Mouse (Mus musculus): ENCODE measurements around the gene Bcor. TPM values are rescaled to one million over a fixed set of nuclear protein-coding genes. Genes with fewer than 3 reads are reported as not detected.
A peak's percentile ranks its signal among the peaks of the same experiment; 100 is the strongest.

The Bcor gene
- polyA plus RNA-seq, 1 experiment from 2014 or later: 13.0 TPM

- WGBS: 36% methylated on average over 9 of the region's 9 CpGs
- no peak for ATAC-seq (ENCODE audit: low FRiP score, low read depth)
- Histone ChIP-seq H3K36me3 (no peaks in the 10 kb centered on the region), H3K27ac (replicated peaks) (no peak overlapping the region), H3K9ac (no peak overlapping the region), H3K4me1 (replicated peaks) (peaks cover 71% of the 10 kb centered on the region), H3K4me3 (no peak overlapping the region), H3K27me3 (0 out of 2 replicates have a peak, but pooled peaks cover 24% of the 10 kb centered on the region), H3K4me2 (no peak overlapping the region), H3K9me3 (no peaks in the 10 kb centered on the region)
Measured at GRCm38 (mm10) chrX:12065782-12066181, 94.4 kb downstream of the Bcor start.

- Histone ChIP-seq H3K27me3 (0 out of 2 replicates have a peak, but pooled peaks cover 14% of the 10 kb centered on the region), H3K4me2 (0 out of 2 replicates have a peak overlapping the region, but pooled peaks have one; percentile 17), H3K9ac (no peak overlapping the region), H3K9me3 (no peaks in the 10 kb centered on the region), H3K4me3 (no peak overlapping the region), H3K4me1 (replicated peaks) (peaks cover 47% of the 10 kb centered on the region), H3K36me3 (no peaks in the 10 kb centered on the region), H3K27ac (replicated peaks) (no peak overlapping the region)
- WGBS: 23% methylated on average over 6 of the region's 6 CpGs
- ATAC-seq (ENCODE audit: low FRiP score, low read depth): no peak
Measured at GRCm38 (mm10) chrX:12062932-12063260, 97.3 kb downstream of the Bcor start.

- peaks cover 43% of the 10 kb centered on the region for H3K4me1 ChIP-seq (replicated peaks)
Measured at GRCm38 (mm10) chrX:12062121-12062931, 97.8 kb downstream of the Bcor start.

GRCm38 (mm10) chrX:12060848-12061247 lies 99.3 kb downstream of the Bcor start:
- no peak for ATAC-seq (ENCODE audit: low FRiP score, low read depth)
- WGBS: 75% methylated on average over 3 of the region's 3 CpGs
- Histone ChIP-seq H3K4me1 (replicated peaks) (peaks cover 29% of the 10 kb centered on the region), H3K27ac (replicated peaks) (no peak overlapping the region), H3K27me3 (0 out of 2 replicates have a peak, but pooled peaks cover 5% of the 10 kb centered on the region), H3K36me3 (peaks cover 5% of the 10 kb centered on the region; the same call in 1 of the 2 replicates), H3K9ac (no peak overlapping the region), H3K4me2 (no peak overlapping the region), H3K4me3 (no peak overlapping the region), H3K9me3 (no peaks in the 10 kb centered on the region)

More at GRCm38 (mm10) chrX:12062121-12062931, 97.8 kb downstream of the Bcor start:
- Histone ChIP-seq H3K36me3 (no peaks in the 10 kb centered on the region), H3K27ac (replicated peaks) (peak overlapping the region; percentile 48; the same call in 1 of the 2 replicates), H3K4me3 (no peak overlapping the region), H3K27me3 (0 out of 2 replicates have a peak, but pooled peaks cover 11% of the 10 kb centered on the region), H3K9ac (0 out of 2 replicates have a peak overlapping the region, but pooled peaks have one; percentile 13), H3K4me2 (0 out of 2 replicates have a peak overlapping the region, but pooled peaks have one; percentile 17), H3K9me3 (no peaks in the 10 kb centered on the region)
- no peak for ATAC-seq (ENCODE audit: low FRiP score, low read depth)
- WGBS: 16% methylated on average over 24 of the region's 24 CpGs

- H3K4me3 ChIP-seq: no peak overlapping the region
- H3K36me3 ChIP-seq: peaks cover 10% of the 10 kb centered on the region; the same call in 1 of the 2 replicates
- H3K4me1 ChIP-seq (replicated peaks): peaks cover 15% of the 10 kb centered on the region
- H3K9ac ChIP-seq: no peak overlapping the region
- H3K4me2 ChIP-seq: no peak overlapping the region
- H3K9me3 ChIP-seq: no peaks in the 10 kb centered on the region
- H3K27me3 ChIP-seq: 0 out of 2 replicates have a peak, but pooled peaks cover 2% of the 10 kb centered on the region
- H3K27ac ChIP-seq (replicated peaks): no peak overlapping the region
- 88% methylated on average over 11 of the region's 11 CpGs for WGBS
- no peak for ATAC-seq (ENCODE audit: low FRiP score, low read depth)
Measured at GRCm38 (mm10) chrX:12057210-12057609, 102.9 kb downstream of the Bcor start.

GRCm38 (mm10) chrX:12053315-12053914 lies 106.7 kb downstream of the Bcor start:
- H3K4me1 ChIP-seq (replicated peaks): peaks cover 5% of the 10 kb centered on the region; the same call in 1 of the 2 replicates
- no peak overlapping the region for H3K4me3 ChIP-seq
- peaks cover 10% of the 10 kb centered on the region; the same call in 1 of the 2 replicates for H3K36me3 ChIP-seq
- H3K9me3 ChIP-seq: no peaks in the 10 kb centered on the region
- no peak overlapping the region for H3K4me2 ChIP-seq
- ATAC-seq (ENCODE audit: low FRiP score, low read depth): no peak
- 74% methylated on average over 9 of the region's 9 CpGs for WGBS
- no peaks in the 10 kb centered on the region for H3K27me3 ChIP-seq
- no peak overlapping the region for H3K9ac ChIP-seq
- no peak overlapping the region for H3K27ac ChIP-seq (replicated peaks)

- H3K4me1 ChIP-seq (replicated peaks): peaks cover 12% of the 10 kb centered on the region
- no peak overlapping the region for H3K9ac ChIP-seq
- ATAC-seq (ENCODE audit: low FRiP score, low read depth): no peak
- H3K27ac ChIP-seq (replicated peaks): no peak overlapping the region
- H3K27me3 ChIP-seq: no peaks in the 10 kb centered on the region
- peaks cover 10% of the 10 kb centered on the region; the same call in 1 of the 2 replicates for H3K36me3 ChIP-seq
- no peak overlapping the region for H3K4me2 ChIP-seq
- 94% methylated on average over 1 of the region's 1 CpGs for WGBS
- no peaks in the 10 kb centered on the region for H3K9me3 ChIP-seq
- no peak overlapping the region for H3K4me3 ChIP-seq
Measured at GRCm38 (mm10) chrX:12052651-12053050, 107.5 kb downstream of the Bcor start.

GRCm38 (mm10) chrX:12048721-12049120 lies 111.4 kb downstream of the Bcor start:
- H3K4me3 ChIP-seq: no peak overlapping the region
- WGBS: 64% methylated on average over 11 of the region's 11 CpGs
- no peak overlapping the region for H3K27ac ChIP-seq (replicated peaks)
- no peak for ATAC-seq (ENCODE audit: low FRiP score, low read depth)
- no peaks in the 10 kb centered on the region for H3K9me3 ChIP-seq
- no peaks in the 10 kb centered on the region for H3K27me3 ChIP-seq
- no peak overlapping the region for H3K4me2 ChIP-seq
- H3K36me3 ChIP-seq: no peaks in the 10 kb centered on the region
- H3K4me1 ChIP-seq (replicated peaks): peaks cover 17% of the 10 kb centered on the region
- H3K9ac ChIP-seq: no peak overlapping the region

- Histone ChIP-seq H3K9me3 (no peaks in the 10 kb centered on the region), H3K9ac (no peak overlapping the region), H3K27me3 (no peaks in the 10 kb centered on the region), H3K4me3 (no peak overlapping the region), H3K4me2 (no peak overlapping the region), H3K36me3 (no peaks in the 10 kb centered on the region), H3K4me1 (replicated peaks) (peaks cover 17% of the 10 kb centered on the region), H3K27ac (replicated peaks) (no peak overlapping the region)
- no peak for ATAC-seq (ENCODE audit: low FRiP score, low read depth)
- WGBS: 26% methylated on average over 9 of the region's 9 CpGs
Measured at GRCm38 (mm10) chrX:12048166-12048565, 112.0 kb downstream of the Bcor start.

GRCm38 (mm10) chrX:12047223-12047911 lies 112.8 kb downstream of the Bcor start:
- H3K4me2 ChIP-seq: no peak overlapping the region
- no peak overlapping the region for H3K9ac ChIP-seq
- H3K27me3 ChIP-seq: no peaks in the 10 kb centered on the region
- H3K27ac ChIP-seq (replicated peaks): peak overlapping the region; percentile 39; the same call in 1 of the 2 replicates
- peak; percentile 67; the same call in 1 of the 2 replicates for ATAC-seq (ENCODE audit: low FRiP score, low read depth)
- no peaks in the 10 kb centered on the region for H3K36me3 ChIP-seq
- H3K4me3 ChIP-seq: no peak overlapping the region
- H3K4me1 ChIP-seq (replicated peaks): peaks cover 20% of the 10 kb centered on the region
- no peaks in the 10 kb centered on the region for H3K9me3 ChIP-seq
- 19% methylated on average over 16 of the region's 16 CpGs for WGBS

- H3K9me3 ChIP-seq: no peaks in the 10 kb centered on the region
- WGBS: 38% methylated on average over 13 of the region's 13 CpGs
- H3K4me1 ChIP-seq (replicated peaks): peaks cover 16% of the 10 kb centered on the region
- H3K27me3 ChIP-seq: no peaks in the 10 kb centered on the region
- H3K27ac ChIP-seq (replicated peaks): no peak overlapping the region
- no peak overlapping the region for H3K4me2 ChIP-seq
- no peaks in the 10 kb centered on the region for H3K36me3 ChIP-seq
- no peak overlapping the region for H3K4me3 ChIP-seq
- no peak overlapping the region for H3K9ac ChIP-seq
- no peak for ATAC-seq (ENCODE audit: low FRiP score, low read depth)
Measured at GRCm38 (mm10) chrX:12046676-12047075, 113.5 kb downstream of the Bcor start.

All from hindbrain, embryonic 15.5 days (tissue).